Mouse (Mus musculus) lung, embryonic 15.5 days (tissue): ENCODE measurements around the gene Phospho1. TPM values are rescaled to one million over a fixed set of nuclear protein-coding genes. Genes with fewer than 3 reads are reported as not detected.

Source experiments
- ATAC-seq: fragments of 200-750 bp; cut with Nextera tagmentation; 2 replicates; pipeline ENCODE4 v1.8.0; 2017; ENCODE audit warnings: moderate number of reproducible peaks, borderline replicate concordance; ENCODE audit not compliant: low FRiP score, low TSS enrichment; ENCODE audit errors: extremely low read depth
- H3K27ac ChIP-seq: fragments of 300-500 bp; sonication (generic); 2 replicates; pipeline ENCODE4 v1.5.1; 2015; ENCODE audit warnings: moderate library complexity, mild to moderate bottlenecking, inconsistent platforms
- H3K27me3 ChIP-seq: fragments of 300-500 bp; sonication (generic); 2 replicates; pipeline ENCODE4 v1.6.1; 2015; ENCODE audit warnings: inconsistent platforms
- H3K36me3 ChIP-seq: fragments of 300-500 bp; sonication (generic); 2 replicates; pipeline ENCODE4 v1.6.1; 2015; ENCODE audit warnings: inconsistent platforms
- H3K4me1 ChIP-seq: fragments of 300-500 bp; sonication (generic); 2 replicates; pipeline ENCODE4 v1.6.1; 2015; ENCODE audit warnings: inconsistent platforms
- H3K4me2 ChIP-seq: fragments of 300-500 bp; sonication (generic); 2 replicates; pipeline ENCODE4 v1.6.1; 2015; ENCODE audit warnings: inconsistent platforms, mild to moderate bottlenecking, moderate library complexity
- H3K4me3 ChIP-seq: fragments of 300-500 bp; sonication (generic); 2 replicates; pipeline ENCODE4 v1.5.1; 2015; ENCODE audit warnings: mild to moderate bottlenecking, inconsistent platforms
- H3K9ac ChIP-seq: fragments of 300-500 bp; sonication (generic); 2 replicates; pipeline ENCODE4 v1.6.1; 2015; ENCODE audit warnings: inconsistent platforms
- H3K9me3 ChIP-seq: fragments of 300-500 bp; sonication (generic); 2 replicates; pipeline ENCODE4 v1.6.1; 2016; ENCODE audit warnings: inconsistent platforms
- WGBS: fragments of 180-500 bp; shearing (Covaris S2); methylation state at CpG from one replicate; pipeline ENCODE4 v1.1.7; 2015; 5-methylcytosine and 5-hydroxymethylcytosine counted together
- polyA plus RNA-seq: library from polyadenylated mRNA; unstranded; fragments of >200 nt; fragmentation: Nextera tagmentation; extraction: Ambion mirVana; gene quantifications from 2 replicates; pipeline ENCODE4 v1.2.1, GENCODE M21; 2015

Gene Phospho1
- polyA plus RNA-seq, 1 experiment from 2014 or later, result 0.32 TPM

GRCm38 (mm10) chr11:95815412-95815811, 8.9 kb upstream of the Phospho1 start:
- Histone ChIP-seq H3K4me1 (no peaks in the 10 kb centered on the region), H3K9ac (no peak overlapping the region), H3K4me3 (no peak overlapping the region), H3K27ac (no peak overlapping the region), H3K36me3 (no peaks in the 10 kb centered on the region), H3K27me3 (no peaks in the 10 kb centered on the region), H3K4me2 (no peak overlapping the region), H3K9me3 (no peaks in the 10 kb centered on the region)
- no peak for ATAC-seq
- WGBS, result 64% methylated on average over 9 of the region's 9 CpGs

DNA sequence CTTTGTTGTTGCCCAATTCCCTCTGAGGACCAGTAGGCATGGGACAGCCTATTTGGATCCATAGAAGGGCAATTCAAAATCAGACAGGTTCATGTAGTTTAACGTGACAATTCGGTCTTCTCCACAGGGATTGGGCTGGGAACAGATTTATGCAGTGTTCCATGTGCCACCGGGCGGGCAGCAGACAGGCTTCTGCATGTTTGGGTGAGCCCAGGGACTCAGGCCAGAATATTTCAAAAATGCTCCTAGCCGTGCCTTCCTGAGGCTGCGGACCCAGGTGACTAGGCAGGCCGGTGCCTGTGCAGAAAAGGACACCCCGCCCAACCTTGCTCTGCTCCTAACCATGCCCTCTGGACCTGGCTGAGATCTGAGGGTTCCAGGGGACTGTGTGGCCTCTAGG, 5.2 kb upstream of the Phospho1 start:
- H3K4me2 ChIP-seq, result no peak overlapping the region
- WGBS, result 82% methylated on average over 8 of the region's 8 CpGs
- ATAC-seq, result no peak
- H3K9me3 ChIP-seq, result no peaks in the 10 kb centered on the region
- H3K36me3 ChIP-seq, result no peaks in the 10 kb centered on the region
- H3K4me1 ChIP-seq, result peaks cover 4% of the 10 kb centered on the region; the same call in 1 of the 2 replicates
- no peak overlapping the region for H3K27ac ChIP-seq
- peaks cover 6% of the 10 kb centered on the region; the same call in 1 of the 2 replicates for H3K27me3 ChIP-seq
- no peak overlapping the region for H3K4me3 ChIP-seq
- H3K9ac ChIP-seq, result no peak overlapping the region

GRCm38 (mm10) chr11:95821511-95821910, 2.8 kb upstream of the Phospho1 start:
- Histone ChIP-seq H3K4me3 (no peak overlapping the region), H3K4me2 (no peak overlapping the region), H3K27me3 (peaks cover 23% of the 10 kb centered on the region; the same call in 1 of the 2 replicates), H3K4me1 (peaks cover 13% of the 10 kb centered on the region), H3K36me3 (no peaks in the 10 kb centered on the region), H3K9me3 (no peaks in the 10 kb centered on the region), H3K9ac (no peak overlapping the region), H3K27ac (no peak overlapping the region)
- WGBS, result 75% methylated on average over 3 of the region's 3 CpGs
- ATAC-seq, result no peak

DNA sequence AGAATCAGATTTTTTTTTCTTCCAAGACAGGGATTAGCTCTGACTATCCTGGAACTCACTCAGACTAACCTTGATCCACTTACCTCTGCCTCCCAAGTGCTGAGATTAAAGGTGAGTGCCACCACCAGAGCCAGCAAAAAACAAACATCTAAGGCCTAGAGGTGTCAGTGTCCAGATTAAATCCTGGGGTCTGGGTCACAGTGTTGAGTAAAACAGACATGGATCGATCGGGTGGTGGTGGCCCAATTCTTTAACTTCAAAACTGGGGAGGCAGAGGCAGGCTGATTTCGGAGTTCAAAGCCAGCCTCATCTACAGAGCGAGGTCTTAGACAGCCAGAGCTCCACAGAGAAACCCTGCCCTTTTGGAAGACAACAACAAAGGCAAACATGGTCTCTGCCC, 1.9 kb upstream of the Phospho1 start:
- Histone ChIP-seq H3K27ac (no peak overlapping the region), H3K9ac (no peak overlapping the region), H3K4me2 (no peak overlapping the region), H3K36me3 (no peaks in the 10 kb centered on the region), H3K9me3 (no peaks in the 10 kb centered on the region), H3K4me3 (no peak overlapping the region), H3K4me1 (peaks cover 13% of the 10 kb centered on the region), H3K27me3 (peaks cover 33% of the 10 kb centered on the region; the same call in 1 of the 2 replicates)
- WGBS, result 90% methylated on average over 4 of the region's 4 CpGs
- ATAC-seq, result no peak

GRCm38 (mm10) chr11:95824877-95825243, 561 bp downstream of the Phospho1 start:
- WGBS, result 0% methylated on average over 11 of the region's 11 CpGs
- peaks cover 54% of the 10 kb centered on the region for H3K27me3 ChIP-seq

GRCm38 (mm10) chr11:95825625-95826024, 1.3 kb downstream of the Phospho1 start:
- Histone ChIP-seq H3K36me3 (no peaks in the 10 kb centered on the region), H3K4me2 (peak overlapping the region; percentile 99; the same call in 1 of the 2 replicates), H3K27ac (no peak overlapping the region), H3K4me3 (no peak overlapping the region), H3K27me3 (peaks cover 62% of the 10 kb centered on the region), H3K9me3 (no peaks in the 10 kb centered on the region), H3K9ac (no peak overlapping the region), H3K4me1 (peaks cover 22% of the 10 kb centered on the region)
- ATAC-seq, result no peak
- WGBS, result 48% methylated on average over 3 of the region's 3 CpGs

More at GRCm38 (mm10) chr11:95824877-95825243, 561 bp downstream of the Phospho1 start:
- H3K36me3 ChIP-seq, result no peaks in the 10 kb centered on the region
- no peak overlapping the region for H3K27ac ChIP-seq
- peaks cover 15% of the 10 kb centered on the region for H3K4me1 ChIP-seq
- 0 out of 2 replicates have a peak, but pooled peaks have one; percentile 3 for ATAC-seq
- H3K9me3 ChIP-seq, result no peaks in the 10 kb centered on the region
- H3K4me3 ChIP-seq, result peak overlapping the region; percentile 56
- peak overlapping the region; percentile 52 for H3K9ac ChIP-seq
- H3K4me2 ChIP-seq, result peak overlapping the region; percentile 99

GRCm38 (mm10) chr11:95826317-95827167, 2.2 kb downstream of the Phospho1 start:
- Histone ChIP-seq H3K27ac (no peak overlapping the region), H3K4me3 (no peak overlapping the region), H3K27me3 (peaks cover 71% of the 10 kb centered on the region), H3K4me1 (peaks cover 32% of the 10 kb centered on the region), H3K9ac (no peak overlapping the region), H3K36me3 (no peaks in the 10 kb centered on the region), H3K4me2 (no peak overlapping the region), H3K9me3 (no peaks in the 10 kb centered on the region)
- WGBS, result 47% methylated on average over 6 of the region's 6 CpGs
- no peak for ATAC-seq

GRCm38 (mm10) chr11:95827168-95827447, 2.8 kb downstream of the Phospho1 start:
- H3K9me3 ChIP-seq, result no peaks in the 10 kb centered on the region
- WGBS, result 10% methylated on average over 3 of the region's 3 CpGs
- ATAC-seq, result no peak
- H3K36me3 ChIP-seq, result no peaks in the 10 kb centered on the region
- H3K4me1 ChIP-seq, result peaks cover 36% of the 10 kb centered on the region
- H3K4me2 ChIP-seq, result no peak overlapping the region
- no peak overlapping the region for H3K9ac ChIP-seq
- H3K27ac ChIP-seq, result no peak overlapping the region
- H3K4me3 ChIP-seq, result no peak overlapping the region
- H3K27me3 ChIP-seq, result peaks cover 76% of the 10 kb centered on the region

- H3K9me3 ChIP-seq, result no peaks in the 10 kb centered on the region
- H3K36me3 ChIP-seq, result no peaks in the 10 kb centered on the region
- 13% methylated on average over 3 of the region's 3 CpGs for WGBS
- H3K9ac ChIP-seq, result no peak overlapping the region
- ATAC-seq, result no peak
- H3K27ac ChIP-seq, result no peak overlapping the region
- H3K4me2 ChIP-seq, result no peak overlapping the region
- H3K4me1 ChIP-seq, result peaks cover 37% of the 10 kb centered on the region
- H3K4me3 ChIP-seq, result no peak overlapping the region
- H3K27me3 ChIP-seq, result peaks cover 81% of the 10 kb centered on the region
Measured at GRCm38 (mm10) chr11:95827464-95828085, 3.3 kb downstream of the Phospho1 start.

DNA sequence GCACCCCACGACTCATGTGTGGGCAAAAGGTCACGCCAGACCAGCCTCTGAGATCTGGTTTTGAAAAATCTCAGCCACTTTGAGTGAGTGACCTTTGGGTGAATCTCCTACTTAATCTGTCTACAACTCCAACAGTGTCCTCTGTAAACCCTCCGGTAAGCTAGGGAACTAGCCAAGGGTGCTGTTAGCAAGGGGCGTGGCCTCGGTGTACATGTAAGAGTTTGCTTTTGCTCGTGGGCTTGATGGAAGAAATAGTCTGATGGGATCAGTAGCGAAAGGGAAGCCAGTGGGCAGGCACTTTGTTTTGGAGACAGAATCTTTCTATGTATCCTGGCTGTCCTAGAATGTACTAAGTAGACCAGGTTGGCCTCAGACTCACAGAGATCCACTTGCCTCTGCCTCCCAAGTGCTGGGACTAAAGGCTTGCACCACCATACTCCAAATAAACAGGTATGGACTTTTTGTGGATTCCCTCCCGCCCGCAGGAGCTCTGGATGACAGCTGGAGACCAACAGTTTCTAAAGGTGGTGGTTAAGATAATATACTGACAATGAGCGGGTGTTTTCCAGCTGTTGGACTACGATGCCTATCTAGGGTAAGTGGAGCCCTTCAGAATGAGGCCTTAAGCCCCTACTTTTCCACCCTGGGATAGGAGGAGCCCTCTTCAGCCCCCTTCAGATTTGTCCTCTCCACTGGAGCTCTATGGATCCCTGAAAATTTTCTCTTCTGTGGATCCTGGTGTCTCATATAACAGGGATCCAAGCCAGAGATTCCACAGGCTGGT, 4.1 kb downstream of the Phospho1 start:
- Histone ChIP-seq H3K27me3 (peaks cover 83% of the 10 kb centered on the region), H3K9ac (no peak overlapping the region), H3K4me3 (no peak overlapping the region), H3K4me2 (no peak overlapping the region), H3K36me3 (no peaks in the 10 kb centered on the region), H3K27ac (no peak overlapping the region), H3K9me3 (no peaks in the 10 kb centered on the region), H3K4me1 (peaks cover 40% of the 10 kb centered on the region)
- WGBS, result 55% methylated on average over 11 of the region's 11 CpGs
- ATAC-seq, result no peak

GRCm38 (mm10) chr11:95829526-95830050, 5.3 kb downstream of the Phospho1 start:
- 29% methylated on average over 4 of the region's 4 CpGs for WGBS
- Histone ChIP-seq H3K27me3 (peaks cover 92% of the 10 kb centered on the region), H3K4me3 (peak overlapping the region; percentile 31; the same call in 1 of the 2 replicates), H3K4me2 (peak overlapping the region; percentile 60; the same call in 1 of the 2 replicates), H3K27ac (no peak overlapping the region), H3K36me3 (no peaks in the 10 kb centered on the region), H3K9me3 (no peaks in the 10 kb centered on the region), H3K4me1 (peaks cover 47% of the 10 kb centered on the region), H3K9ac (no peak overlapping the region)
- ATAC-seq, result no peak
